ENCODE assay signal across 7 mouse cellular contexts in genomic region chr9:107906252-107906966, GRCm38 (mm10). TPM values are rescaled to one million over a fixed set of nuclear protein-coding genes. Genes with fewer than 3 reads are reported as not detected.
DNase-seq lines count a peak whose midpoint lies in the region; ATAC-seq and TF ChIP-seq lines count a peak whose summit lies in the region.

Mst1r (plus strand) TSS chr9:107906873.

- 21% methylated on average over 19 of the region's 19 CpGs for WGBS in forebrain, embryonic 10.5 days
- 19% methylated on average over 19 of the region's 19 CpGs for WGBS in heart, postnatal 0 days

- H3K27ac ChIP-seq in forebrain, embryonic 10.5 days, result peak within 1 kb of the TSS; percentile 74
- peak within 1 kb of the TSS; percentile 17; the same call in 1 of the 2 replicates for H3K27ac ChIP-seq in heart, postnatal 0 days (ENCODE audit: low read depth)
- H3K27ac ChIP-seq in testis, adult 2 months (ENCODE audit: control insufficient read depth, insufficient read depth, low read depth, low read length), result peak within 1 kb of the TSS; percentile 52

- 0 out of 2 replicates have a peak, but pooled peaks cover 3% of the 10 kb centered on the region for H3K36me3 ChIP-seq in forebrain, embryonic 10.5 days (replicated peaks)
- peaks cover 3% of the 10 kb centered on the region; the same call in 1 of the 2 replicates for H3K36me3 ChIP-seq in heart, postnatal 0 days (replicated peaks; ENCODE audit: control insufficient read depth, insufficient read depth, low read length)
- H3K36me3 ChIP-seq in testis, adult 2 months (ENCODE audit: control insufficient read depth, insufficient read depth, low read length), result no peaks in the 10 kb centered on the region

- no peaks in the 10 kb centered on the region for H3K9me3 ChIP-seq in forebrain, embryonic 10.5 days
- no peaks in the 10 kb centered on the region for H3K9me3 ChIP-seq in heart, postnatal 0 days (replicated peaks; ENCODE audit: control insufficient read depth, low read length)

- peaks cover 56% of the 10 kb centered on the region for H3K27me3 ChIP-seq in forebrain, embryonic 10.5 days (ENCODE audit: poor library complexity, severe bottlenecking)
- H3K27me3 ChIP-seq in heart, postnatal 0 days (ENCODE audit: control insufficient read depth, insufficient read depth, low read length), result no peaks in the 10 kb centered on the region
- no peaks in the 10 kb centered on the region for H3K27me3 ChIP-seq in testis, adult 2 months (ENCODE audit: control insufficient read depth, insufficient read depth, low read length)

- peaks cover 48% of the 10 kb centered on the region for H3K4me1 ChIP-seq in forebrain, embryonic 10.5 days
- H3K4me1 ChIP-seq in heart, postnatal 0 days (ENCODE audit: control insufficient read depth, insufficient read depth), result no peaks in the 10 kb centered on the region
- peaks cover 18% of the 10 kb centered on the region for H3K4me1 ChIP-seq in testis, adult 2 months (ENCODE audit: control insufficient read depth, insufficient read depth, low read length)

- no peak for TF ChIP-seq EP300 in heart, postnatal 0 days (IDR thresholded peaks at IDR 0.05; ENCODE audit: low read depth)

- H3K9ac ChIP-seq in heart, postnatal 0 days (replicated peaks; ENCODE audit: low read depth, low read length), result peak within 1 kb of the TSS; percentile 23

- H3K4me2 ChIP-seq in heart, postnatal 0 days (ENCODE audit: low read depth, low read length), result peak within 1 kb of the TSS; percentile 61

- ATAC-seq in heart, postnatal 0 days (ENCODE audit: insufficient read depth, low read depth), result peak; percentile 65
- ATAC-seq in megakaryocyte-erythroid progenitor cell, adult 5-6 weeks (replicated peaks; ENCODE audit: low FRiP score, low TSS enrichment, poor library complexity, severe bottlenecking), result peak; percentile 61

- no peak; the same call in 1 of the 2 replicates for TF ChIP-seq CTCF in heart, postnatal 0 days (IDR thresholded peaks at IDR 0.05; ENCODE audit: low read depth)
- TF ChIP-seq CTCF in testis, adult 2 months (IDR thresholded peaks at IDR 0.05; ENCODE audit: control insufficient read depth, insufficient read depth, insufficient replicate concordance, low read depth, low read length), result no peak

- peak within 1 kb of the TSS; percentile 49 for H3K4me3 ChIP-seq in forebrain, embryonic 10.5 days
- peak within 1 kb of the TSS; percentile 37 for H3K4me3 ChIP-seq in heart, postnatal 0 days (ENCODE audit: low read depth, low read length)
- H3K4me3 ChIP-seq in testis, adult 2 months (ENCODE audit: control insufficient read depth, low read depth, low read length), result peak within 1 kb of the TSS; percentile 60

- TF ChIP-seq POLR2A in testis, adult 2 months (IDR thresholded peaks at IDR 0.05; ENCODE audit: control insufficient read depth, low read depth, low read length), result no peak

- DNase-seq in adrenal gland, postnatal 14 days, result peak; percentile 89
- peak; percentile 64 for DNase-seq in forebrain, embryonic 10.5 days (ENCODE audit: extremely low spot score, low spot score)
- peak; percentile 66 for DNase-seq in heart, postnatal 0 days (ENCODE audit: low spot score)
- peak; percentile 84 to 90 for DNase-seq in kidney, postnatal 25 days
- no peak for DNase-seq in right cerebral cortex, postnatal 4 days

RNA-seq across cellular contexts. Expression of gene Mst1r, which starts in this region (rescaled TPM):
- 5.0 and 8.7 TPM in 2 replicates for total RNA-seq in adrenal gland, postnatal 14 days (2021)
- 0.49 and 0.60 TPM in 2 replicates for polyA plus RNA-seq in forebrain, embryonic 10.5 days (2016; fragmentation: Nextera tagmentation; extraction: Ambion mirVana)
- total RNA-seq in heart, postnatal 0 days (2014; rRNA removed; ENCODE audit: low replicate concordance), result 1.8 and 20.1 TPM in 2 replicates
- 0.74 and 1.2 TPM in 2 replicates for polyA plus RNA-seq in heart, postnatal 0 days (2015; fragmentation: Nextera tagmentation; extraction: Ambion mirVana)
- total RNA-seq in megakaryocyte-erythroid progenitor cell, adult 5-6 weeks (2014; fragmentation: Nextera tagmentation), result not detected in 2 replicates
- not detected in 2 replicates for total RNA-seq in megakaryocyte-erythroid progenitor cell, adult 5-6 weeks (2017)
- polyA plus RNA-seq in testis, adult 2 months (2012; rRNA removed), result 4.3 and 4.6 TPM in 2 replicates

Comparison
In these comparisons a context has a peak if more than half of its experiments do, and no peak if none do; other contexts are left out.
1. Peak in DNase-seq, H3K4me3 ChIP-seq and H3K27ac ChIP-seq in forebrain, embryonic 10.5 days; RNA of the gene not detected or under 1 TPM.
2. Peak in ATAC-seq in megakaryocyte-erythroid progenitor cell, adult 5-6 weeks; RNA of the gene not detected or under 1 TPM.
3. H3K27ac ChIP-seq: peak in every context shown above with its lines; median percentile 74 in forebrain, embryonic 10.5 days; 52 in testis, adult 2 months; 17 in heart, postnatal 0 days.